Comparison of ENCODE assay signal across 8 mouse cellular contexts in the genomic region with DNA sequence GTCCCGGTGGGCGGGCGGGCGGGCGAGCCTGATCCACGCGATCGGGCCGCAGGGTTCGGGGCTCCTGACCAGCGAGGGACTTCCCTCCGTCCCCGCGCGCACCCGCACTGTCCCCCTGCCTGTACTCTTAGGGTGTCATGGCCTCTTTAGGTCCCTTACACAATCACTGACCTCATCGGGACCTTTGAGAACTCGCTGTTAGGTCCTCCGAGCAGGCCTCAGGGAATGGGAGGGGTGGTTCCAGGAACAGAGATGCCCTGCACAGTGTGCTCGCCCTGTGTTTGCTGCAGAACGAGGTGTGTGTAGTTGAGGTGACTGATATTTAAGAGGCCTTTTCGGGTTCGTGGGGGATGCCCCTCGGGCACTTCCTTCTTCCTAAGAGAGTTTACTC. TPM values are rescaled to one million over a fixed set of nuclear protein-coding genes. Genes with fewer than 3 reads are reported as not detected.
DNase-seq lines count a peak whose midpoint lies in the region; ATAC-seq lines count a peak whose summit lies in the region.

No protein-coding gene starts in this region.

- H3K27ac ChIP-seq in hindbrain, embryonic 11.5 days (ENCODE audit: low read depth, low read length) = no peak overlapping the region

- H3K9me3 ChIP-seq in hindbrain, embryonic 11.5 days (ENCODE audit: control insufficient read depth, low read length) = no peaks in the 10 kb centered on the region

- WGBS in hindbrain, embryonic 11.5 days = 2% methylated on average over 24 of the region's 24 CpGs

- H3K36me3 ChIP-seq in hindbrain, embryonic 11.5 days (ENCODE audit: control insufficient read depth, insufficient read depth, low read length) = 0 out of 2 replicates have a peak, but pooled peaks cover 2% of the 10 kb centered on the region

- peak; percentile 75 for ATAC-seq in hindbrain, embryonic 11.5 days (ENCODE audit: low FRiP score)

- peaks cover 8% of the 10 kb centered on the region for H3K4me1 ChIP-seq in hindbrain, embryonic 11.5 days (replicated peaks; ENCODE audit: control insufficient read depth, insufficient read depth, low read length)

- DNase-seq in adrenal gland, adult (ENCODE audit: inconsistent age in 2 of 2, low spot score in 1 of 2) = peak; percentile 73 to 86
- no peak for DNase-seq in adrenal gland, adult 2 months
- peak; percentile 52 for DNase-seq in retina, embryonic 14.5 days (ENCODE audit: low spot score)
- DNase-seq in retina, postnatal 1 day = no peak
- DNase-seq in hindbrain, embryonic 11.5 days (ENCODE audit: low spot score) = peak; percentile 61
- DNase-seq in lung, postnatal 36 days = peak; percentile 51
- DNase-seq in adrenal gland, postnatal 4 days (ENCODE audit: low spot score in 2 of 2) = no peak
- no peak for DNase-seq in ovary, adult 18-20 months (ENCODE audit: low spot score)

- H3K27me3 ChIP-seq in hindbrain, embryonic 11.5 days (ENCODE audit: control insufficient read depth, insufficient read depth, low read length) = no peaks in the 10 kb centered on the region

- H3K4me3 ChIP-seq in hindbrain, embryonic 11.5 days (ENCODE audit: low read depth, low read length) = peak overlapping the region; percentile 90

- peak overlapping the region; percentile 67 for H3K9ac ChIP-seq in hindbrain, embryonic 11.5 days (ENCODE audit: low read depth, low read length)

- peak overlapping the region; percentile 73 for H3K4me2 ChIP-seq in hindbrain, embryonic 11.5 days (replicated peaks; ENCODE audit: low read depth, low read length)

RNA-seq across cellular contexts. Expression of a gene that starts 0.3 kb away (rescaled TPM):
- total RNA-seq in adrenal gland, adult 2 months (2021) = 10 to 100 TPM; 19.9 to 61.1 TPM
- polyA plus RNA-seq in adrenal gland, adult 2 months (2012; rRNA removed) = 62.7 and 64.6 TPM in 2 replicates
- polyA plus RNA-seq in hindbrain, embryonic 11.5 days (2014; fragmentation: Nextera tagmentation; extraction: Ambion mirVana) = 29.8 and 30.0 TPM in 2 replicates
- total RNA-seq in adrenal gland, postnatal 4 days (2021) = 10 to 100 TPM; 32.8 to 37.2 TPM

RNA-seq across cellular contexts. Expression of a gene that starts 0.4 kb away (rescaled TPM):
- 10 to 100 TPM; 20.1 to 68.5 TPM for total RNA-seq in adrenal gland, adult 2 months (2021)
- polyA plus RNA-seq in adrenal gland, adult 2 months (2012; rRNA removed) = 43.2 and 47.4 TPM in 2 replicates
- 49.8 and 50.5 TPM in 2 replicates for polyA plus RNA-seq in hindbrain, embryonic 11.5 days (2014; fragmentation: Nextera tagmentation; extraction: Ambion mirVana)
- 10 to 100 TPM; 21.4 to 28.4 TPM for total RNA-seq in adrenal gland, postnatal 4 days (2021)

RNA-seq across cellular contexts. Expression of a gene that starts 12.6 kb away (rescaled TPM):
- under 1 TPM in 1 of 2 experiments, not detected in 1; 0.14 TPM for total RNA-seq in adrenal gland, adult 2 months (2021)
- not detected in 2 replicates for polyA plus RNA-seq in adrenal gland, adult 2 months (2012; rRNA removed)
- 0.13 and 0.26 TPM in 2 replicates for polyA plus RNA-seq in hindbrain, embryonic 11.5 days (2014; fragmentation: Nextera tagmentation; extraction: Ambion mirVana)
- under 1 TPM in 1 of 2 experiments, not detected in 1; 0.23 TPM for total RNA-seq in adrenal gland, postnatal 4 days (2021)

RNA-seq across cellular contexts. Expression of a gene that starts 17.0 kb away (rescaled TPM):
- total RNA-seq in adrenal gland, adult 2 months (2021) = 10 to 100 TPM; 30.3 to 38.7 TPM
- polyA plus RNA-seq in adrenal gland, adult 2 months (2012; rRNA removed) = 36.6 and 38.1 TPM in 2 replicates
- polyA plus RNA-seq in hindbrain, embryonic 11.5 days (2014; fragmentation: Nextera tagmentation; extraction: Ambion mirVana) = 17.6 and 22.8 TPM in 2 replicates
- 10 to 100 TPM; 35.9 to 43.0 TPM for total RNA-seq in adrenal gland, postnatal 4 days (2021)

RNA-seq across cellular contexts. Expression of a gene that starts 51.5 kb away (rescaled TPM):
- 1 to 10 TPM; 2.1 to 6.5 TPM for total RNA-seq in adrenal gland, adult 2 months (2021)
- 2.1 and 5.1 TPM in 2 replicates for polyA plus RNA-seq in adrenal gland, adult 2 months (2012; rRNA removed)
- polyA plus RNA-seq in hindbrain, embryonic 11.5 days (2014; fragmentation: Nextera tagmentation; extraction: Ambion mirVana) = 26.0 and 41.6 TPM in 2 replicates
- 1 to 10 TPM; 9.5 to 9.9 TPM for total RNA-seq in adrenal gland, postnatal 4 days (2021)

Comparison
In these comparisons a context has a peak if more than half of its experiments do, and no peak if none do; other contexts are left out.
1. DNase-seq: peak in adrenal gland, adult (2 of 2), retina, embryonic 14.5 days (single experiment), hindbrain, embryonic 11.5 days (single experiment) and lung, postnatal 36 days (single experiment); none in adrenal gland, adult 2 months (single experiment), retina, postnatal 1 day (single experiment), adrenal gland, postnatal 4 days (0 of 2) and ovary, adult 18-20 months (single experiment).